Mouse (Mus musculus) sigmoid colon, adult 10 weeks (tissue): ENCODE results near the gene Esrrg. TPM values are rescaled to one million over a fixed set of nuclear protein-coding genes. Genes with fewer than 3 reads are reported as not detected.

Source experiments
- polyA plus RNA-seq: library from polyadenylated mRNA; stranded (reverse); fragments of 350-450 nt; fragmentation: Illumina TruSeq; extraction: RNeasy Lipid Tissue Mini Kit (QIAGEN cat#74804); gene quantifications from one replicate; pipeline ENCODE4 v1.2.3, GENCODE M21; 2014; ENCODE audit warnings: low read depth, low replicate concordance

Gene Esrrg
- 28.4 TPM for polyA plus RNA-seq

GRCm38 (mm10) chr1:187608261-187608921 lies at the start of gene Esrrg:
TSS of gene Esrrg (plus strand) at chr1:187608791.

GRCm38 (mm10) chr1:188261903-188262682 lies 653.5 kb downstream of the Esrrg start, which contains the start of gene Ush2a:
TSS of gene Ush2a (plus strand) at chr1:188262023.

